Mouse (Mus musculus) embryo, embryonic 10.5 days (tissue): ENCODE results near the gene Vwf.
A peak's percentile ranks its signal among the peaks of the same experiment; 100 is the strongest.

Experiments
- DNase-seq: peaks from one replicate; pipeline ENCODE4 v3.0.0-alpha.2; 2015; ENCODE audit warnings: low spot score

The Vwf gene

GRCm38 (mm10) chr6:125640486-125640885, 93.9 kb downstream of the Vwf start:
- DNase-seq: peak; percentile 4

DNA sequence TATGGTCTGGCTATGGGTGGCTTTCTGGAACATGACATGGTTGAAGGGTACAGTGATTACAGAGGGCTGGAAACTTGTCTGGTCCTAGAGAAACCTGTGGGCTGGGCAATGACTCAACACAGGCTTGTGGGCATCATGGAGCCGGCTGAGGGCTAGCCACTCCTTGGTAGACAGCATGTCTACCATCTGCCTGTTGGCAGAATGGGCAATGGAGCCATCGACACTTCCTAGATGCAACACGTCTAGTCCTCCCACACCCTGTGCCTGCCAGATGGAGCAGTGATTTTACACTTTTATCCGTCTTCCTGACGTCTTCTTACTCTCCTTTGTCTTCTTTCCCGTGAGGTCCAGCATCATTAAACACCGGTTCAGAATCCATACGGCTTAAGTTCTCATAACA, 94.6 kb downstream of the Vwf start:
- DNase-seq: no peak

DNA sequence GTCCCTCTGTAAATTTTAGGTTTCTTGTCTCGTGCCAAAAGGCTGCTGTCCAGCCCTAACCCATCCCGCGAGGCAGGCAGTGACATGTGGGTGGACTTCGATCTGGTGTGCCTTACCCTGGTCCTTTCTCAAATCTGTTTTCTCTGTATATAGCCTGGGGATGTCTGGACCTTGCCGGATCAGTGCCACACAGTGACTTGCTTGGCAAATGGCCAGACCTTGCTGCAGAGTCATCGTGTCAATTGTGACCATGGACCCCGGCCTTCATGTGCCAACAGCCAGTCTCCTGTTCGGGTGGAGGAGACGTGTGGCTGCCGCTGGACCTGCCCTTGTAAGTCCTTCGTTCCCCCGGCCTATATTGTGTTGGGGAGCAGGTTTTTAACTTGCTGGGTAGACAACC, 102.4 kb downstream of the Vwf start:
- no peak for DNase-seq

DNA sequence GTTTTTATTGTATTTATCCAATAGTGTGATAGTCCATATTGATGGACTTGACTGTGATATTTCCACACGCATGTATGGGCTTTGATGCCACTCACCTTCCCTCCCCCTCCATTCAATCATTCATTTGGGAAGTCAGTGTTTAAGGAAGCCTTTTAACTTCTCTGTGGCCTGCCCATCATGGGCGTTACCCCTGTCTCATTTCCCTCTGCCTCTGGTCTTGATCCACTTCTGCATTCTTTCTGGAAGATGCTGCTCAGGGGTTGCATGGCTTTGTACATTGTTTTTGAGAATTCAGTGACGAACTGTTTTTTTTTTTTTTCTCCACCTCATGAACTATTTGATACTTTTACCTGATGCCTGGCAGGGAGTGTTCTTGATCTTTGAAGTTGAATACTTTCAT, 104.8 kb downstream of the Vwf start:
- no peak for DNase-seq

GRCm38 (mm10) chr6:125653416-125653815, 106.8 kb downstream of the Vwf start:
- DNase-seq: no peak

DNA sequence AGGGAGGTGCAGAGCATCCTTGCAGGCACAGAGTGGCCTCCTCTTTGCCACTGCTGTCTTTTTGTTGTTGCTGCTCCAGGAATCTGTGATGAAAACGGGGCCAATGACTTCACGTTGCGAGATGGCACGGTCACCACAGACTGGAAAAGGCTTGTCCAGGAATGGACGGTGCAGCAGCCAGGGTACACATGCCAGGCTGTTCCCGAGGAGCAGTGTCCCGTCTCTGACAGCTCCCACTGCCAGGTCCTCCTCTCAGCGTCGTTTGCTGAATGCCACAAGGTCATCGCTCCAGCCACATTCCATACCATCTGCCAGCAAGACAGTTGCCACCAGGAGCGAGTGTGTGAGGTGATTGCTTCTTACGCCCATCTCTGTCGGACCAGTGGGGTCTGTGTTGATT, 110.3 kb downstream of the Vwf start:
- DNase-seq: no peak

DNA sequence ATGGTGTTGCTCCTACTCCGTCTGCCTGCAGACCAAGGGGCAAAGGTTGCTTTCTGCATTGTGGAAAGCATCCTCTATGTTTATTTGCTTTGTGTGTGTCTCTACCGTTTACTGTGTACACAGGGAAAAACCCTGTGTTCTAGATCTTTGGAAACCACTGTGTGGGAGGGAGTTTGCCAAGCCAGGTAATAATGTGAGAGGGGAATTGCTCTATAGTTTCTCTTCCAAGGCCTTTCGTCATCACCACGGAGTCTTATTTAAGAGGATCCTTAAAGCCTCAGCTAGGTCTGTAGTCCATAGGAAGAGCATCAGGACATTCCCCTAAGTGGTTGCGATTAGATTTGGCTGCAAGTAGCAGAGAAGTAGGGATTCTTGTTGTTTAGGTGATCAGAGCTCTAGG, 111.4 kb downstream of the Vwf start:
- no peak for DNase-seq

DNA sequence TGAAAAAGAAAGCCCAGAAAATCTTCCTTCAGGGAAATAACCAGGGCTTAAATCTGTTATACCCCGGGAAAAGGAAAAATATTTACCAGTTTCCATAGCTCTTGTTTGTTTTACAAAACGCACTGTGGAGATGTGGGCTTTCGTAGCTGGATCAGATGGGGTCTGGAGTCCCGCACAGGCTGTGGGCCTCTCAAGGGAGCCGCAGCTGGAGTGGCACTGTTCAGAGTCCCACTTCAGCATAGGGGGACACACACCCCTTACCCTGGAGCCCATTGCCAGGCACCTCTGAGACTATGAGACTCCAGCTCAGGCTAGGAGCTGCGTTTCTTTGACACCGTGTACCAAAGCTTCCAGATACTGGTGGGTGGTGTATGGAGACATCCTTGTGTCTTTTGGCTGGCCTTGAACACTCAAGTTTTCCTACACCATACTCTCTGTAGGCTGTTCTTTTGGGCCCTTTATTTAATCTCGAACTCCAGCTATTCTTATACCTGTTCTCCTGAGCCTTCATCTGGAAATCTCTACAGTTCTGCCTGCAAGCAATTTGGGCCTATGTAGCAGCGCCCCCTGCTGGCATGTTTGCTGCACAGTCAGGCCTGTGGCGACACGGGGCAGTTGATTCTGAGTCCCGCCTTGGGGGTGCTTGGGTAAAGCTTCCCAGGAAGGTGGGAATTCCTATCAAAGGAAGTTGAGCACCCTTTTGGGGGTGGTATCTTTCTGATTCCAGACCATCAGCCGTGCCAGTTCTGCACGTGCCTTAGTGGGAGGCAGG, 114.7 kb downstream of the Vwf start:
- peak; percentile 89 for DNase-seq

DNA sequence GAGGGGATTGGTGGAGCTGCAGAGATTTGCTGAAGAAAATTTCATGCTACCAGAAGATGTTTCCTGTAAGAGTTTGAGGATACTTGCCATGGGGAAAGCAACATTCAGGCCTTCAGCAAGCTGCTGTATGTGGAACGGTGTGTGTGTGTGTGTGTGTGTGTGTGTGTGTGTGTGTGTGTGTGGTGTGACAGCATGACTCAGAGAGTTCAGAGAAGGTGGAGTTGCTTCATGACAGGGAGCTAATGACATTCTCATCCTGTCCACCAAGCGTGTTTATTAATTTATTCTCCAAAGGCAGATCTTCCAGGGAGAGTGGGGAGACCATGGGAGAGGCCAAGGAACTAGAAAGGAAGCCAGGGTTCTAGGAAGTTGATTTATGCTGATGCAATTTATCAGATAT, 117.3 kb downstream of the Vwf start:
- DNase-seq: no peak

DNA sequence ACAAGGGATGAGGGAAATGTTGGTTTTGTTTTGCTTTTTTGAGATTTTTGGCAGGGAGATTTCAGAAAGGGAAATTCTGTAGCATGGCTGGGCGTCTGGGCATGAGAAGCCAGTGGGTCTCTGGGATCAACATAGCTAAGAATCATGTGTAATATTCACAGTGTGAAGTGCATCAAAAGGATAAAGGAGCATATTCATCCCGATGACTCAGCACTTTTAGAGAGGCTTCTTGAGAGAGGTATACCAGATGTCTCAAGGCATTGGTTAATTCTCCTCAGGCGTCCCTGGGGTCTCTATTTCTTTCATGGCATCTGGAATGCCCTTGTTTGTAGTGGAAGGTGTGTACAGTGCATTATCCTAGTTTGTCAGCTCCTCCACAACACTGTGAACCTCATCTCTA, 125.3 kb downstream of the Vwf start:
- DNase-seq: no peak

- no peak for DNase-seq
Measured at GRCm38 (mm10) chr6:125678492-125678891, 131.9 kb downstream of the Vwf start.

DNA sequence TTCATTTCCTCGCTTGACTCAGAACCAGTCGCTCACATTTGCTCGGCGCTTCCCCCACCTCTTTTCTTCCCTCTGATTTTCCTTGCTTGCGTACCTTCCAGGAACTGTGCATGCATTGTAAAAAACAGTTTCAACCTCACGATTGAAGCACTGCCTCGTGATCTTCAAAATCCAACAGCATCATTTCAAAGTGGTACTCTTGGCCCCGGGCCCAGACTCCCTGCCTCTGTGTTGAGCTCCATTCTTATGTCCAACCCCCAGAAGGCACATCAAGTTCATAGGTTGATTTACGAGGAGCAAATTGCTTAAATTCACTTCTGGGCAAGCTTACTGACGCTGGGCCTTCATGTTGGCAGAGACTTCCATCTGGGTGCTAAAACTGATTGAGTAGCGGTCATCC, 134.0 kb downstream of the Vwf start:
- DNase-seq: no peak

GRCm38 (mm10) chr6:125685420-125685819, 138.8 kb downstream of the Vwf start:
- no peak for DNase-seq

- DNase-seq: no peak
Measured at GRCm38 (mm10) chr6:125687986-125688385, 141.4 kb downstream of the Vwf start.

GRCm38 (mm10) chr6:125690057-125690703, 143.6 kb downstream of the Vwf start, which contains the start of gene Ano2:
Gene Ano2 (plus strand): TSS chr6:125690419.
- peak; percentile 23 for DNase-seq

DNA sequence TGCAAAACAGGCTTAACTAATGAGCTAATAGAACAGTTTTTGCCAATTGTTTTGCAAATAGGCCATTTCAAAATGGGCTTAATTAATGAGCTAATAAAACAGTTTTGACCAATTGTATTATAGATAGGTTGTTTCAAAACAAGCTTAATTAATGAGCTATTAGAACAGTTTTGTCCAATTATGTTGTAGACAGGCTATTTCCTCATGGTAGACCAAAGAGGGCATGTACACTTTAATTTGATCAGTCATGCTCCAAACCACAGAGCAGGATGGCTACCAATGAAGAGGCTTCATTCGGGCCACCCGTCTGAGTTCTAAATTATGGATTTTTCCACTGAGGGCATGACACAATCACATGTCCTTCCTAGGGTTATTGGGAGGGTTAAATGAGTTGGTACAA, 154.6 kb downstream of the Vwf start:
- DNase-seq: no peak

DNA sequence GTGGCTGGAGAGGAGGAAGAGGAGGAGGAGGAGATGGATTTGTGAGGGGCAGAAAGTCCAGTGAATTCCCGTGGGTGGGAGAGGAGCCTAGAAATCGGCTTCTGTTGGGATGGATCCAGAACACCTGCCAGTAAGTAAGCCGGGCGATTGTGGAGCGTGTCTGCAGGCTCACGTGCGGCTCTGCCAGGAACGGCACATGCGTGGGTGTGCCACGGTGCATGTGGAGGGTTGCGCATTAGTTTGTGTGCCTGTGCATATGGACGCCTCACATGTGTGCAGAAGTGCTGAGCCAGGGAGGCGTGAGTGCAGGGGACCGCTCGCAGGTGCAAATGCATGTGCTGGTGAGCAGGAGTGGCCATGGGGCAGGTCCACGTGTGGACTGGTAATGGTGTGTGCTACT, 164.7 kb downstream of the Vwf start:
- no peak for DNase-seq

GRCm38 (mm10) chr6:125726408-125726807, 179.8 kb downstream of the Vwf start:
- no peak for DNase-seq

GRCm38 (mm10) chr6:125727484-125727911, 180.9 kb downstream of the Vwf start:
- DNase-seq: no peak

GRCm38 (mm10) chr6:125729471-125729870, 182.9 kb downstream of the Vwf start:
- no peak for DNase-seq

GRCm38 (mm10) chr6:125729986-125730535, 183.5 kb downstream of the Vwf start:
- no peak for DNase-seq
